ENCODE assay signal across 1 mouse cellular context in the genomic region with DNA sequence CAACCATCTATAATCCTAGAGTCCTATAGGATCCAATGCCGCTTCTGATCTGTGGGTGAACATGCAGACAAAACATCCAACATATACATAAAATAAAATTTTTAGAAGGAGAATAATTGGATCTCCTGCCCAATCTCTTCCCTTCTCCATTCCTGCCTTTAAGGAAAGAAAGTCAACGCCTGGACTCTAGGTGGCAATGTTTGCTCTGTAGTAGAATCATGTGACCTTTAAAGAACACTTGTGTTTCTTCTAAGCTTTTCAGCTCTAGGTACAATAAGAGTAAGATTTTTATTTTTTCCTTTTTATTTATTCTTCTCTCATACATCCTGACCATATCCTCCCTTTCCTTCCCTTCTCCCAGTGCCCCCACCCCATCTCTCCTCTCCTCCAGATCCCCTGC.
TF ChIP-seq lines count a peak whose summit lies in the region.

No protein-coding gene starts in this region.

TF ChIP-seq in MEL, 35 proteins besides CTCF, POLR2A, EP300 and RAD21:
- TF ChIP-seq TAL1 (IDR thresholded peaks at IDR 0.05; ENCODE audit: low read length) (no peak), USF2 (IDR thresholded peaks at IDR 0.05; ENCODE audit: borderline replicate concordance in 1 of 2, insufficient read depth in 1 of 2, low read depth in 1 of 2, low read length in 2 of 2) (peak in 1 of 2 experiments; percentile 59; a peak in 1 of 4 replicates), USF1 (IDR thresholded peaks at IDR 0.05; ENCODE audit: low read depth, low read length) (peak; percentile 90), MEF2A (IDR thresholded peaks at IDR 0.05; ENCODE audit: extremely low read depth, insufficient replicate concordance, low read depth, low read length, poor library complexity, severe bottlenecking) (no peak), ZC3H11A (IDR thresholded peaks at IDR 0.05; ENCODE audit: low read depth, low read length) (no peak), MYB (IDR thresholded peaks at IDR 0.05; ENCODE audit: low read depth, low read length) (no peak), MYC (IDR thresholded peaks at IDR 0.05; ENCODE audit: low read depth, low read length) (no peak), SMC3 (IDR thresholded peaks at IDR 0.05; ENCODE audit: low read depth, low read length) (peak; percentile 28)
